Mouse (Mus musculus): Measurements from ENCODE around the gene Aff4.

DNA sequence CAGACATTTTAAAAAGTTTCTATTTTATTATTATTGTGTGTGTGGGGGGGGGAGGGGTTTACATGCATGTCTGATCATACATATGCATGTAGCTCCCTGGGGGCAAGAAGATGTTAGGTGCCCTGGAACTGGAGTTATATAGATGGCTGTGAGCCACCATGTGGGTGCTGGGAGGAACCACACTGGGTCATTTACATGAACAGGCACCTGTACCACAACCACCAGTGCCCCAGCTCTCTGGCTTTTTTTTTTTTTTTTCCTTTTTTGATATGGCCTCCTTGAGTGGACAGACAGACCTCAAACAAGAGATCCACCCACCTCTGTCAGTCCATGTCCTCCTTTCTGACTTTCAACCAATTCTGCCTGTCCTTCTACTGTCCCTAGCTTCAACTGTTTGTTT lies 78.5 kb downstream of the Aff4 start:
- TF ChIP-seq POLR2A (IDR thresholded peaks at IDR 0.05; ENCODE audit: extremely low read depth, insufficient read depth, low read length) (no peak), CTCF (IDR thresholded peaks at IDR 0.05; ENCODE audit: extremely low read depth, insufficient read depth, low read length) (no peak)
